Mouse (Mus musculus): ENCODE measurements around the gene Rbfox3. TPM values are rescaled to one million over a fixed set of nuclear protein-coding genes. Genes with fewer than 3 reads are reported as not detected.

Gene Rbfox3
- polyA plus RNA-seq, 2 experiments, result 0.08 to 0.17 TPM

DNA sequence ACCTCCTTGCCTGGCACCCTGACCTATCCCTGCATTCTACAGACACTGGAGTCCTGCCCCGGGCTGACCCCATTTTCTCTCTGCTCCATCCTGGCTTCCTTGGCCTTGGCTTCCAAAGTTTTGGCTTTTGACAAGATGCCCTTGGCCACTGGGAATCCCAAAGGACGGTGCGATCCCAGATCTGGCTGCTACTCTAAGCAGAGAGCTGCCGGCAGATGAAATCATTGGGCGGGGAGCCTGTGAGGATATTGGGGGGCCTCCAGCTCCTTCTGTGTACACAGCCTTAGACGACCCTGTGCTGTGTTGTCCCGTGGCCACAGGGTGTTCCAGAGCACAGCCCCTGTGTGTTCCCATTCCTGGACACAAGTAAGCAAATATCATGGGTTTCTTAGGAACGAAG lies 463.0 kb downstream of the Rbfox3 start:
- Histone ChIP-seq H3K27me3 (ENCODE audit: control insufficient read depth, insufficient read depth, low read length) (no peaks in the 10 kb centered on the region), H3K9ac (replicated peaks) (no peak overlapping the region), H3K4me3 (ENCODE audit: insufficient read depth in 1 of 2, low read depth in 2 of 2, low read length in 2 of 2) (no peak overlapping the region), H3K4me2 (ENCODE audit: low read depth) (no peak overlapping the region), H3K9me3 (ENCODE audit: control insufficient read depth, low read length) (no peaks in the 10 kb centered on the region), H3K27ac (no peak overlapping the region), H3K36me3 (replicated peaks; ENCODE audit: control insufficient read depth, insufficient read depth, low read depth) (no peaks in the 10 kb centered on the region), H3K4me1 (replicated peaks; ENCODE audit: control insufficient read depth in 2 of 2, insufficient read depth in 2 of 2, low read length in 1 of 2) (no peaks in the 10 kb centered on the region)
- DNase-seq (ENCODE audit: low read depth in 3 of 3, low spot score in 3 of 3) (no peak), ATAC-seq (ENCODE audit: insufficient read depth) (no peak)
- TF ChIP-seq EP300 (IDR thresholded peaks at IDR 0.05; ENCODE audit: low read depth) (no peak), CTCF (IDR thresholded peaks at IDR 0.05; ENCODE audit: low read depth) (no peak)
- WGBS (ENCODE audit: insufficient replicate concordance), result 60% methylated on average over 8 of the region's 8 CpGs

DNA sequence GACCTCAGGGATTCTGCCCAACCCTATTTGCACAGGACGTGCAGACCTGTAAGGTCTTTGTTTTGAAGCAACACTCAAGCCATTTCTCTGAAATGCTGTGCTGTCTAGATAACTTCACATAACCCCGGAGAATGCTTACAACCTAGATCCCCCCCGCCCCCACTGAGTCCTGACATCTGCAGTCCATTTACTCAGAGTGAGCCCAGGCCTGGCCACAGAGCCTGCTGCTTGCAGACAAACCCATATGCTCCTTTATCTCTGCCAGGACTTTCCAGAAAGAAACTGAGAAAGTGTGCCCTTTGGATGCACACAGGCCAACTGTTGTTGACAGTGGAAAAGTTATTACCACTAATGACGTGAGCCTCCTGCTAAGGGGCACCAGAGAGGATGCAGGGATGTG lies 464.1 kb downstream of the Rbfox3 start:
- ATAC-seq (ENCODE audit: insufficient read depth), result no peak
- Histone ChIP-seq H3K9ac (replicated peaks) (no peak overlapping the region), H3K4me1 (replicated peaks; ENCODE audit: control insufficient read depth in 2 of 2, insufficient read depth in 2 of 2, low read length in 1 of 2) (no peaks in the 10 kb centered on the region), H3K27ac (no peak overlapping the region), H3K27me3 (ENCODE audit: control insufficient read depth, insufficient read depth, low read length) (no peaks in the 10 kb centered on the region), H3K4me2 (ENCODE audit: low read depth) (no peak overlapping the region), H3K9me3 (ENCODE audit: control insufficient read depth, low read length) (no peaks in the 10 kb centered on the region), H3K36me3 (replicated peaks; ENCODE audit: control insufficient read depth, insufficient read depth, low read depth) (no peaks in the 10 kb centered on the region), H3K4me3 (ENCODE audit: insufficient read depth in 1 of 2, low read depth in 2 of 2, low read length in 2 of 2) (no peak overlapping the region)
- TF ChIP-seq CTCF (IDR thresholded peaks at IDR 0.05; ENCODE audit: low read depth), result no peak
- WGBS (ENCODE audit: insufficient replicate concordance), result 46% methylated on average over 4 of the region's 4 CpGs
- DNase-seq (ENCODE audit: low read depth in 3 of 3, low spot score in 3 of 3), result no peak

DNA sequence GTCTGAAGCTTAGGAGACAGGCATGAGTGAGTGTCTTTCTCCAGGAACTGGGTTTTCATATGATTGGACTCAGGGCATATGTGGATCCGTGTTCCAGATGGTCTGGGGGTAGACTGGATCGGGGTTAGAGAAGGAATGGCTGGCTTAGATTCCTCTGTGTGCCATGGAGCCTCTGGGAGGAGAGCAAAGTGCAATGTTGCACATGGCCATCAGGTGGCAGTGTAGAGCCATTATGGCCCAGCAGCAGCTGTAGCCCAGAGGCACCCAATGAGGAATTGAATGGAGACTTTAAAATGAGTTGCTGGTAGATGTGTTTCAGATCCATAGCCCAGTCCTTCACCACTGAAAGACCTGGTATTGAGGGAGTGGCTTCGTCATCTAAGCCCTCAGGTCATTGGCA lies 465.6 kb downstream of the Rbfox3 start:
- Histone ChIP-seq H3K27me3 (ENCODE audit: control insufficient read depth, insufficient read depth, low read length) (no peaks in the 10 kb centered on the region), H3K36me3 (replicated peaks; ENCODE audit: control insufficient read depth, insufficient read depth, low read depth) (no peaks in the 10 kb centered on the region), H3K27ac (no peak overlapping the region), H3K9ac (replicated peaks) (no peak overlapping the region), H3K4me3 (ENCODE audit: insufficient read depth in 1 of 2, low read depth in 2 of 2, low read length in 2 of 2) (no peak overlapping the region), H3K9me3 (ENCODE audit: control insufficient read depth, low read length) (no peaks in the 10 kb centered on the region), H3K4me2 (ENCODE audit: low read depth) (no peak overlapping the region), H3K4me1 (replicated peaks; ENCODE audit: control insufficient read depth in 2 of 2, insufficient read depth in 2 of 2, low read length in 1 of 2) (no peaks in the 10 kb centered on the region)
- ATAC-seq (ENCODE audit: insufficient read depth) (0 out of 2 replicates have a peak, but pooled peaks have one; percentile 41), DNase-seq (ENCODE audit: low read depth in 3 of 3, low spot score in 3 of 3) (no peak)
- 4% methylated on average over 3 of the region's 3 CpGs for WGBS (ENCODE audit: insufficient replicate concordance)
- peak; percentile 97 for TF ChIP-seq CTCF (IDR thresholded peaks at IDR 0.05; ENCODE audit: low read depth)
- TF ChIP-seq EP300 (IDR thresholded peaks at IDR 0.05; ENCODE audit: low read depth), result no peak

DNA sequence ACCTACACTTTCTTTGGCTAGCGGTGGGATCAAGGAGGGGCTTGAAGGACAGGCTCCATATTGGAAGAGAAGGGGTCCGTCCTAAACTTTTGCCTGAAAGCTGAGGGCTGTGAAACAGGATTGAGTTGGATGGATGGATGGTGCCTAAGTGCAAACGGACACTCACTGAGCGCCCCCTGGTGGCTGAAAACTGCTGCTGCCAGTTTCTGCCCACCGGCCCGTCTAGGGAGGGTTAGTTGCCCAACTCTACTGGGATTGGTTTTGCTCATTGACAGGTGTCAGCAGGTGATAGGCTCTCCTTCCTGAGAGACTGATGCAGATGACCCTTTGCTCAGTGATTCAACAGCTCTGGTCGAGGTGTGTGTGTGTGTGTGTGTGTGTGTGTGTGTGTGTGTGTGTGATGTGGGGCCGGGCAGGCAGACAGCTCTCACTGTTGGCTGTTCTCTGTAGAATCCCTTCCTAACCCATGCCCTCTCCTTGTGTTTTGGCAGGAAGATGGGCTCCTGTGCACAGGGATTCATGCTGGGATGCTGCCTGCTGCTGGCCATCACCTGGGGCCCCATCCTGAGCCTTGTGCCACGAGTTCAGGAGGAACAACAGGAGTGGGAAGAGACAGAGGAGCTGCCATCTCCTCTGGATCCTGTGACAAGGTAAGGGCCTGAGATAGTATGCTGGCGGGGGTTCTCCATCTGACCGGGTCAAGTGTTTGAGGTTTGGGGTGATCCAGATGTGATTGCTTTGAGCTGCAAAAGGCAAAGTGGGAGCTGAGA lies 468.0 kb downstream of the Rbfox3 start:
- ATAC-seq (ENCODE audit: insufficient read depth), result no peak
- no peak overlapping the region for H3K4me3 ChIP-seq (ENCODE audit: insufficient read depth in 1 of 2, low read depth in 2 of 2, low read length in 2 of 2)

DNA sequence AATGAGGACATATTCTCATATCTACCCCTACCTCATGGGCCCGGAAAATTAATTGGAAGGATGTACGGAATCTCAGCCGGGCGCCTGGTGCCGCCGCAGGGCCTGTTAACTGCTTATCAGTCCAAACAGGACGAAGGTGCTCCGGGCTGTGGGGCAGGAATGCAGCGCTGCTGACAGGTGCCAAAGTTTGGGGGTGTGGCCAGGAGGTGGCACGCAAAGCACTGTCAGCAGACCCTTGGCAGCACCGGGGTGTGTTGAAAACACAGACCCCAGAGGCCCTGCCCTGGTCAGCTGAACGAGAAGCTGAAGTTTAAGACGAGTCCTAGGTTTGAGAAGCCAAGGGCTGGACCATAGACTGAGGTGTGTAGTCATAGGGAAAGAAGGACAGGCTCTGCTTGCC lies 468.7 kb downstream of the Rbfox3 start:
- WGBS (ENCODE audit: insufficient replicate concordance), result 62% methylated on average over 13 of the region's 13 CpGs
- H3K9me3 ChIP-seq (ENCODE audit: control insufficient read depth, low read length), result no peaks in the 10 kb centered on the region
- DNase-seq (ENCODE audit: low read depth in 3 of 3, low spot score in 3 of 3) (no peak), ATAC-seq (ENCODE audit: insufficient read depth) (no peak)
- H3K27me3 ChIP-seq (ENCODE audit: control insufficient read depth, insufficient read depth, low read length), result no peaks in the 10 kb centered on the region
- no peak overlapping the region for H3K4me3 ChIP-seq (ENCODE audit: insufficient read depth in 1 of 2, low read depth in 2 of 2, low read length in 2 of 2)
- H3K9ac ChIP-seq (replicated peaks), result no peak overlapping the region
- no peaks in the 10 kb centered on the region for H3K36me3 ChIP-seq (replicated peaks; ENCODE audit: control insufficient read depth, insufficient read depth, low read depth)
- H3K4me2 ChIP-seq (ENCODE audit: low read depth), result no peak overlapping the region
- no peaks in the 10 kb centered on the region for H3K4me1 ChIP-seq (replicated peaks; ENCODE audit: control insufficient read depth in 2 of 2, insufficient read depth in 2 of 2, low read length in 1 of 2)
- no peak for TF ChIP-seq EP300 (IDR thresholded peaks at IDR 0.05; ENCODE audit: low read depth)
- no peak for TF ChIP-seq CTCF (IDR thresholded peaks at IDR 0.05; ENCODE audit: low read depth)
- no peak overlapping the region for H3K27ac ChIP-seq

More for the DNA sequence above, 468.0 kb downstream of the Rbfox3 start:
- TF ChIP-seq EP300 (IDR thresholded peaks at IDR 0.05; ENCODE audit: low read depth) (no peak), CTCF (IDR thresholded peaks at IDR 0.05; ENCODE audit: low read depth) (peak; percentile 91)
- WGBS (ENCODE audit: insufficient replicate concordance), result 24% methylated on average over 11 of the region's 11 CpGs
- H3K36me3 ChIP-seq (replicated peaks; ENCODE audit: control insufficient read depth, insufficient read depth, low read depth), result no peaks in the 10 kb centered on the region
- no peaks in the 10 kb centered on the region for H3K9me3 ChIP-seq (ENCODE audit: control insufficient read depth, low read length)
- no peak overlapping the region for H3K9ac ChIP-seq (replicated peaks)
- H3K4me2 ChIP-seq (ENCODE audit: low read depth), result no peak overlapping the region
- H3K27ac ChIP-seq, result no peak overlapping the region
- H3K27me3 ChIP-seq (ENCODE audit: control insufficient read depth, insufficient read depth, low read length), result no peaks in the 10 kb centered on the region
- no peaks in the 10 kb centered on the region for H3K4me1 ChIP-seq (replicated peaks; ENCODE audit: control insufficient read depth in 2 of 2, insufficient read depth in 2 of 2, low read length in 1 of 2)
- peak in 1 of 3 experiments; percentile 17 for DNase-seq (ENCODE audit: low read depth in 3 of 3, low spot score in 3 of 3)

Small RNA genes within 50 kb of the gene (microRNA-seq; reads per million reads assigned to microRNA genes)
- gene Gm25040, result not detected

Other genes starting within 250 kb of the Rbfox3 start
- not detected in 2 replicates for gene Enpp7, start 76.6 kb upstream of the Rbfox3 start, polyA plus RNA-seq (2012; rRNA removed)
- gene Enpp7, start 76.6 kb upstream of the Rbfox3 start, polyA plus RNA-seq (2014; fragmentation: Nextera tagmentation; extraction: Ambion mirVana), result not detected in 2 replicates
- 1.4 and 1.7 TPM in 2 replicates for gene Cbx2, start 111.4 kb upstream of the Rbfox3 start, polyA plus RNA-seq (2012; rRNA removed)
- 1.8 and 2.4 TPM in 2 replicates for gene Cbx2, start 111.4 kb upstream of the Rbfox3 start, polyA plus RNA-seq (2014; fragmentation: Nextera tagmentation; extraction: Ambion mirVana)
- gene Cbx8, start 129.4 kb upstream of the Rbfox3 start, polyA plus RNA-seq (2012; rRNA removed), result 0.64 and 0.95 TPM in 2 replicates
- gene Cbx8, start 129.4 kb upstream of the Rbfox3 start, polyA plus RNA-seq (2014; fragmentation: Nextera tagmentation; extraction: Ambion mirVana), result 1.6 and 2.1 TPM in 2 replicates
- gene Cbx4, start 174.6 kb upstream of the Rbfox3 start, polyA plus RNA-seq (2012; rRNA removed), result 1.8 and 3.3 TPM in 2 replicates
- gene Cbx4, start 174.6 kb upstream of the Rbfox3 start, polyA plus RNA-seq (2014; fragmentation: Nextera tagmentation; extraction: Ambion mirVana), result 1.6 and 2.0 TPM in 2 replicates

Data from liver, embryonic 14.5 days (tissue).